Mouse (Mus musculus) adrenal gland, adult 2 months (tissue): ENCODE measurements at regions not wholly inside any gene's neighbourhood (a gene's known extent, or its start where the extent isn't known, plus 50 kb on each side); places are given as distances from the start of the nearest gene placed in this dataset.

ENCODE experiments used
- DNase-seq: peaks from one replicate; pipeline ENCODE4 v3.0.0; 2021

GRCm38 (mm10) chr10:97778531-97778930 is 52.0 kb upstream of the C030005K15Rik start:
- DNase-seq, result no peak

DNA sequence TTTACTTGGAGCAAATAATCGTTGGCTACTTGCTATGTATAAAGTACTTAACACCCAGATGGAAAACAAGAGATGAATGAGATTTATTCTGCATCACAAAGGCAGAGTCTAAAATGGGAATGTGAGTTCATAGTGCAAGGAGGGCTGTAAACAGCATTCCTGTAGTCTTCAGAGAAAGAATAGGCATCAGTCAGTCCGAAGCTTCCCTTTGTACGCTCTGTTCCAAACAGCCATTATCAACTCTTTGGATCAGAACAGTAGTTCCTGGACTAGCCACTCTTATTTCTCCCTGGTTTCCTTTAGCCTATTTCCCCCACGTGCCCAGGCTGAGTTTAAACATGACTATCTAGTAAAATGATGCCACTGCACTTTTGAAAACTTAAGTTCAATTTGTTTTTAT is 52.8 kb upstream of the C030005K15Rik start:
- no peak for DNase-seq

DNA sequence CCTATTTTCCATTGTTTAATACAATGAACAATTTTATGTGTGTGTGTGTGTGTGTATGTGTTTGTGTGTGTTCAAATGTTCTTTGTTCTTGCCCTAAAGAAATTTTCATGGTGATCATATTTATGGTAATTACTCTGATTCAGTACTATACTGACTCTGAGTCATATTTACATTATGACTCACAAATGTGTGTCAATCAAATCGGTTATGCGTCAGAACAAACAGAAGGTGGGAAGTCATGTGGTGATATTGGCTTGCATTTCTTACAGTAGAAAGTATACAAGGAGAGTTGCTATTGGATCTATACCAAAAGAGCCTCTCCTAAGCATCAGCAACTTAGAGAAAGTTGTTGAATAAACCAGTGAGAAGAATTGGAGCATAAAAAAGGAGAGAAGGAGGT is 67.2 kb upstream of the C030005K15Rik start:
- DNase-seq, result no peak

- DNase-seq, result no peak
These were observed 75.1 kb upstream of the C030005K15Rik start for GRCm38 (mm10) chr10:97801448-97802265.

- no peak for DNase-seq
These were observed 81.4 kb upstream of the C030005K15Rik start for GRCm38 (mm10) chr10:97807947-97808346.

DNA sequence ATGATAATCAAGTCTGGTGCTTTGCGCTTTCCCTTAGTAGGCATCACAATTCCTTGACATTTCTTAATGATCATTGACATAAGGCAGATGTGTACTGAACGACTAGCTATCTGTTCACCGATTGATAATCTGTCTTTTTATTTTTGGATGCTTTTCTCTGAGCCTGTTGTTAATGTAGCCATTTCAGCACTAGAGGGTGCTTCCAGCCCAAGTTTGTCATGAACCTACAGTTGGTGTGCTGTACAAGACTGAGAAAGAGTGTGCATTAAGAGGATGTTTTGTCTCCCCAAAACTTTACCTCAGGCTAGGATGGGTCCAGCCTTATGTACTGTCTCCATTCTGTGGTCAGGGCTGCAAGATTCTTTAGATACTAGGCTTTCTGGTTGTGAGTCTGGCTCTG is 116.0 kb upstream of the C030005K15Rik start:
- no peak for DNase-seq

- DNase-seq, result no peak
These were observed 124.9 kb upstream of the C030005K15Rik start for GRCm38 (mm10) chr10:97851487-97851886.

DNA sequence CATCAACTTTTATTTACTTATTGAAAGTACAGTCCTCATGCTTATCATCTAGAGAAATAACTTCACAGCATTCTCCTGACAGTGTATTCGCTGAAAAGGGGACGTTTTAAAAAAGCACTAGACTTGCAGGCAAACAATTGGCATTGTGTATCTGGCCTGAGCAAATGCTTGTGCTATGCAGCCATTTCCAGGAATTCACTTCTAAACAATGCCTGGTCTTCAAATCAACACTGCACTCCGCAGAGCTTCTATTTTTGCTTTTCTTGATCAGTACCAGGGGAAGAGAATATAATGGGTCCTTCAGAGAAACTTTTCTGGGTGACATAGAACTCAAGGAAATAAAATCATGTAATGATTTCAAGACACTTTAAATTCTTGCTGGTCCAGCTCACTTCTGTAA is 150.5 kb upstream of the C030005K15Rik start:
- no peak for DNase-seq

- no peak for DNase-seq
These were observed 159.5 kb upstream of the C030005K15Rik start for GRCm38 (mm10) chr10:97886049-97886448.

DNA sequence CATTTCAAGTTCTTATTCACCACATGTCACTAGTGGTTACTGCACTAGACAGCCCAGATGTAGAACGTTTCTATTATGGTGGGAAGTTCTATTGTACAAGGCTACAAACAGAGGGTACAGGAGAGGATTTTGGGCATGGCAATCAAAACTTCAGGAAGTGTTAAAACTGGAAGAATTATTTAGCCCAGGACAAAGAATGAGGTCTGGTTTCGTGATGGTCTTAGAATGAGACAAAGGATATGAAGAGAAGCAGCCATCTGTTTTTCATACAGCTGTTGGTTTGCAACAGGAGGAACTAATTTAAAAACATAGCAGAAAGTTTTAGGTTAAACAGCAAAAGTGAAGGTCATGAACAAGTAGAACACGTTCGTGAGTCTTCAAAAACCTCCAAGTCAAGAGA is 179.2 kb upstream of the C030005K15Rik start:
- no peak for DNase-seq

GRCm38 (mm10) chr10:97925568-97925967 is 199.0 kb upstream of the C030005K15Rik start:
- no peak for DNase-seq

GRCm38 (mm10) chr10:97940345-97940744 is 213.8 kb upstream of the C030005K15Rik start:
- no peak for DNase-seq

- DNase-seq, result no peak
These were observed 239.3 kb upstream of the C030005K15Rik start for GRCm38 (mm10) chr10:97965881-97966280.

DNA sequence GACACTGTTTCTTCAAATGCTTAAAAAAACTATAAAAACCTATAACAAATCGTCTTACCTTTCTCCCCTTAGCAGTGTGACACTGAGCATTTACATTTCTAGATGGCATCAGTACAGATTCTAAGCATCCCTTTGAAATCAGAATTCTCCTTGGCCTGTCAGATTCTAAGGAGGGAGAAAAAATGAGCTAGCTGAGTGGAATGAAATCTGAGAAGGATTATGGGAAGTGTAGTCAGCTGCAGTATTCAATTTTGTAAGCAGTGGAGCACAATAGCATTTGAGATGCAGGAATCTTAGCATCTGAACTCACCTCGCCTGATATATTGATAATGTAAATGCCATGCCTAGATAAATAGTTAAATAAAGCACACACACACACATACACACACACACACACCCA is 240.4 kb upstream of the C030005K15Rik start:
- no peak for DNase-seq

- no peak for DNase-seq
These were observed 280.5 kb upstream of the C030005K15Rik start for GRCm38 (mm10) chr10:98007037-98007436.

DNA sequence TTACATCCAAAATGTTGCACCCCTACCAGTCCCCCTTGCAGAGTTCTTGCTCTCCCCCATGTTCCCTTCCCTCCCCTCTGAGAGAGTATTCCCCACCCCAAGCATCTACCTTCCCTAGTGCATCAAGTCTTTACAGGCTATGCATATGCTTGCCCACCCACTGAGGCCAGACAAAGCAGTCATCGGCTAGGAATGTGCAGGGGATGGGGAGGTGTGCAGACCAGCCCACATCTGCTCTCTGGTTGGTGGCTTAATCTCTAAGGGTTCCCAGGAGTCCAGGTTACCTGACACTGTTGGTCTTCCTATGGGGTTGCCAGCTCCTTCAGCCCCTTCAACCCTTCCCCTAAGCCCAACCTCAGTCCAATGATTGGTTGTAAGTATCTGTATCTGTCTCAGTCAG is 281.8 kb upstream of the C030005K15Rik start:
- DNase-seq, result no peak

DNA sequence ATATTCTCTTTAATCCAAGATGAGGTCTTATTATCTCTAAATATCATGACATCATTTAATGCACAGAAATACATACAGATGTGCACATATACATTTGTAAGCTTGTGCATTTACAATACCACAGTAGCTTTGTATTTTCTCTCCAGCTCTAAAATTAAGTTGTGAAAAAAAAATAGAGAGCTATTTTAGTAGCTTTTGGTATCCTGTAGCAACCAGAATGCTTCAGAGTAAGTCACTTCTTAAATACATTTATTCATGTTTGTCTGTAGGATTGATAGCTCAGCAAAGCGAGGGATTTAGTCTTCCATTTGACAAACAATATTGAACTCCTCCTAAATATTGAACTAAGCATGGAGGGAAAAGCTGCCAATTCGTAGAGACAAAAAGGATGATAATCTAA is 286.4 kb upstream of the C030005K15Rik start:
- DNase-seq, result no peak

GRCm38 (mm10) chr10:98014985-98015902 is 288.7 kb upstream of the C030005K15Rik start:
- DNase-seq, result no peak

DNA sequence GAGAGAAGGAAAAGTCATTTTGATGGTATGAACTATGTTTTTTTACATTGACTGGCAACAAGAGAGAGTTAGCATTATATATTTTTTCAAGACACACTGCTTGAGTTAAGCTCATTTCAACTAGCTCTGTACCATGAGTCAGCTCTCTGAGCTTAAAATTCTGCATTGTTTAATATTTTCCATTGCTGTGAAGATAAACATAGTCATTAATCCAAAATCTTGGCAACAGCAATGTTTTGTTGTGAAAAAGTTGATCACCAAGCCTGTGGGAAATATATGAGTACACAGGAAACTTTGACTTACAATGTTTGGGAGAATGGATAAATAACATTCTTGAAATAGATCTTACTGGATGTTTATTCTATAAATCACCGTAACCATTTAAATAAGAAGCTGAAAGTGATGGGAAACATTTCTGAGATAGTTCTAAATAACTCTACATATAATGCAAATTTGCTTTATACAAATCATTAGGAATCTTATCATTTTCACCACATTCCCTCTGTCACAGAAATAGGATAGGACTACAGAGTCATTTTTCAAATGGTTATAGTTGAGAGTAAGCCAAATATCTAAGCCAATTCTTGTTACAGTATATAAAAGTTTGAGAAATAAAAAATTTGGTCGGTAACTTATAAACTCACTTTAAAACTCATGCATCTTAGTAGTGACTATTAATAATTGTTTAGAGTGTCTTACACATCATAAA is 290.2 kb upstream of the C030005K15Rik start:
- DNase-seq, result no peak

DNA sequence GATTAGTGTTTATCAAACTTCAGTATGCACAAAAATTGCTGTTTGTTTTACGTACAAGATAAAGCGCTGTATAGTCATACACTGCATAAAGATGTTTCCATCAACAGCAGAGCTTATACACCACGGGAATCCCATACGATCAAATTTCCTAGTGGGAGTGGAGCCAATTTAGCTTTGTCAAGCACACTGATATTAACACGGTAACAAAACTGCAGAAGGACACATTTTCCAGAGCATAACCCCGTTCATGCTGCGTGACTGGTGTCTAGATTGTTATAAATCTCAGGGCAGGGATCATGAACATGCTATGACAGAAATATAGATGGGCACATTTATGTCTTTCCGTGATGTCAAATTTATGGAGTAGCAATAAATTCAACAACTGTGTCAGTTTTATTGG is 302.6 kb upstream of the C030005K15Rik start:
- no peak for DNase-seq

GRCm38 (mm10) chr10:98029621-98030020 is 303.1 kb upstream of the C030005K15Rik start:
- DNase-seq, result no peak

GRCm38 (mm10) chr10:98032661-98033060 is 306.1 kb upstream of the C030005K15Rik start:
- no peak for DNase-seq

DNA sequence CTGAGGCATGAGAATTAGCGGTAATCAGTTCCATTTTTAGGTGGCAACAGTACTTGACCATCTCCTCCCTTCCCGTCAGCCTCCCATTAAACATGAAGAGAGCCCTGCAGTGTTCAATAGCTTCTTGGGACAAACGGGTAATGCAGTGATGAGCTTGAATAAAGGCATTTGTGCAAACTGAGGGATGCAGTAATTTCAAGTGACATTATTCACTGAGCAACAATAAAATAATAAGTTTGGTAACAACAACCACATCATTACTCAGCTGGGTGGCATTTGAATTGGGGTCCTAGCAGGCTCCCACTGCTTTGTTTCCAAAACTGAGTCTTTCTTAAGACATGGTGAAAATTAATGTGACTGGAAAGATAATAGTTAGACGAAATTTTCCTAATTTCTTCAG is 315.2 kb upstream of the C030005K15Rik start:
- no peak for DNase-seq
